Mouse (Mus musculus): ENCODE data around the gene Mylk. TPM values are rescaled to one million over a fixed set of nuclear protein-coding genes. Genes with fewer than 3 reads are reported as not detected.
A peak's percentile ranks its signal among the peaks of the same experiment; 100 is the strongest.
"Not testable (repeated sequence)": the region's sequence is repeated elsewhere in the genome, so short reads cannot be mapped to it uniquely, and the experiment has no call there.

Gene Mylk
- polyA plus RNA-seq (2012; ENCODE audit: insufficient read depth, insufficient read length, low replicate concordance, missing spikeins), result not detected in 2 replicates

GRCm38 (mm10) chr16:34745065-34745585 is at the start of gene Mylk:
Gene Mylk (plus strand): TSS chr16:34745210.
- peaks cover 9% of the 10 kb centered on the region; the same call in 1 of the 2 replicates for H3K4me1 ChIP-seq (ENCODE audit: control insufficient read depth, insufficient read depth, low read length)
- 2% methylated on average over 47 of the region's 48 CpGs for WGBS

DNA sequence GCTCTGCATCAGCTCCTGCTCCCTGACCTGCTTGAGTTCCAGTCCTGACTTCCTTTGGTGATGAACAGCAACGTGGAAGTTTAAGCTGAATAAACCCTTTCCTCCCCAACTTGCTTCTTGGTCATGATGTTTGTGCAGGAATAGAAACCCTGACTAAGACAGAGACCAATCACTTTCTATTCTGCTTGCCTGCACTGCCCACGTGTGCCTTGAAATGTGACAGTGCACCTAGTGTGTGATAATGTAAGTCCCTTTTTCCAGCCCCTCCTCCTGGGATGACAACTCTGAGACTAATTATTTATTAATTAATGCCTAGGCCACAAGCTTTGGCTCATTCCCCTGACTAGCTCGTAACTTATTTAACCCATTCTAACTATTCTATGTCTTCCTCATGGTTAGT is 46.3 kb upstream of the Mylk start:
- H3K4me1 ChIP-seq (ENCODE audit: control insufficient read depth, insufficient read depth, low read length); H3K4me3 ChIP-seq (ENCODE audit: insufficient read depth, low read depth, low read length): not testable (repeated sequence)
- 75% methylated on average over 3 of the region's 3 CpGs for WGBS

More at GRCm38 (mm10) chr16:34745065-34745585, at the start of gene Mylk:
- TF ChIP-seq POLR2A (IDR thresholded peaks at IDR 0.05; ENCODE audit: insufficient read depth, low read depth, low read length), result 0 out of 2 replicates have a peak, but pooled peaks have one; percentile 25
- TF ChIP-seq CTCF (IDR thresholded peaks at IDR 0.05; ENCODE audit: insufficient read depth, low read depth, low read length), result no peak
- Histone ChIP-seq H3K27ac (ENCODE audit: insufficient read depth, low read depth, low read length) (no peak within 1 kb of the TSS), H3K4me3 (ENCODE audit: insufficient read depth, low read depth, low read length) (peak within 1 kb of the TSS; percentile 51)

DNA sequence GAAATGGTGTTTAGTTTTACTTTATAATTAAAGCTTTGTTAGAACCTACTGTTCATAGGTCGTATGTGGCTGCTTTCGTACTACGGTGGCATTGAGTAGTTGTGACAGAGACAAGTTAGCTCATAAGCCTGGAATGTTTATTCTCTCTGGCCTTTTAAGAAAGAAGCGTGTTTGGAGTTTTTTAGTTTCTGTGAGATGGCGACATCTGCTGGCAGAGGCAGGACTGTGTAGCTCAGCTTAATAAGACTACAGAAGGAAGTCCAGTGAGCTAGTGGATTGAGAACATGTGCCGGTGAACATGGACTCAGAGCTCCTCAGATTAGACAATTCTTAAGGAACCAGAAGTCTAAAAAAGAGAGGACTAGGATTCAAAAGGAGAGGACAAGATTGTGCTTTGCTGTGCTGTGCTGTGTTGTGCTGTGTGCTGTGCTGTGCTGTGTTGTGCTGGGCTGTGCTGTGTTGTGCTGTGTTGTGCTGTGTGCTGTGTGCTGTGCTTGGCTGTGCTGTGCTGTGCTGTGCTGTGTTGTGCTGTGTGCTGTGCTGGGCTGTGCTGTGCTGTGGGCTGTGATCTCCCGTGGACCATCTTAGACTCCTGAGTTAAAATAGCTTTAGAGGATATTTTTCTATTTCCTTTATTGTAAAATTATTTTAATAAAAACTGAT is 44.7 kb upstream of the Mylk start:
- H3K4me3 ChIP-seq (ENCODE audit: insufficient read depth, low read depth, low read length), result no peak overlapping the region
- H3K27ac ChIP-seq (ENCODE audit: insufficient read depth, low read depth, low read length), result no peak overlapping the region
- 15% methylated on average over 7 of the region's 7 CpGs for WGBS
- no peaks in the 10 kb centered on the region for H3K4me1 ChIP-seq (ENCODE audit: control insufficient read depth, insufficient read depth, low read length)
- TF ChIP-seq POLR2A (IDR thresholded peaks at IDR 0.05; ENCODE audit: insufficient read depth, low read depth, low read length) (no peak), CTCF (IDR thresholded peaks at IDR 0.05; ENCODE audit: insufficient read depth, low read depth, low read length) (no peak)

More for the DNA sequence above, 46.3 kb upstream of the Mylk start:
- not testable (repeated sequence) for H3K27ac ChIP-seq (ENCODE audit: insufficient read depth, low read depth, low read length)

GRCm38 (mm10) chr16:34700828-34701216 is 44.2 kb upstream of the Mylk start:
- whole genome bisulfite sequencing, result 80% methylated on average over 6 of the region's 6 CpGs
- Histone ChIP-seq H3K27ac (ENCODE audit: insufficient read depth, low read depth, low read length) (no peak overlapping the region), H3K4me3 (ENCODE audit: insufficient read depth, low read depth, low read length) (no peak overlapping the region), H3K4me1 (ENCODE audit: control insufficient read depth, insufficient read depth, low read length) (no peaks in the 10 kb centered on the region)
- TF ChIP-seq POLR2A (IDR thresholded peaks at IDR 0.05; ENCODE audit: insufficient read depth, low read depth, low read length), result no peak
- no peak for TF ChIP-seq CTCF (IDR thresholded peaks at IDR 0.05; ENCODE audit: insufficient read depth, low read depth, low read length)

- H3K4me1 ChIP-seq (ENCODE audit: control insufficient read depth, insufficient read depth, low read length), result peaks cover 3% of the 10 kb centered on the region; the same call in 1 of the 2 replicates
- no peak overlapping the region for H3K4me3 ChIP-seq (ENCODE audit: insufficient read depth, low read depth, low read length)
- no peak for TF ChIP-seq CTCF (IDR thresholded peaks at IDR 0.05; ENCODE audit: insufficient read depth, low read depth, low read length)
- TF ChIP-seq POLR2A (IDR thresholded peaks at IDR 0.05; ENCODE audit: insufficient read depth, low read depth, low read length), result no peak
- WGBS, result 51% methylated on average over 2 of the region's 2 CpGs
- no peak overlapping the region for H3K27ac ChIP-seq (ENCODE audit: insufficient read depth, low read depth, low read length)
These were observed 39.0 kb upstream of the Mylk start for GRCm38 (mm10) chr16:34706019-34706418.

DNA sequence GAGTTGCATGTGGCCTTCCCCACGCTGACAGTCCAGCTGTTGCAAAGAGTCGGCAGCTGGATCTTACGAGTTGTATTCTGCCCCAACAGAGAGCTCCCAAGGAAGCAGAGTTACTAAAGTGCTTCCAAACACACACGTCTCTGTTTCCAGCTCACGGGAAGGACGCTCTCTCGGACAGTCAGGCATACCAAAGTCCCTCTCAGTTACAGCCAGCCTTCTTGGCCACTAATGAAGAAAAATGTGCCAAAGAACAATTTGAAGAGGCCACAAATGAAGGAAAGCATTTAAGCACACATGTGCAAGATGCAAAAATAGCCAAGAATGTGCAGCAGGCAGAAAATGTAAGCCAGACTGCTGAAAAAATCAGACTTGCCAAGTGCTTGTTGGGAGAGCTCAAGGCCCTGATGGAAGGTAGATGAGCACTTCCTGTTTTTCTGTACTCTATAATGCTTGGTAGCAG is 38.5 kb upstream of the Mylk start:
- no peak for TF ChIP-seq CTCF (IDR thresholded peaks at IDR 0.05; ENCODE audit: insufficient read depth, low read depth, low read length)
- no peak for TF ChIP-seq POLR2A (IDR thresholded peaks at IDR 0.05; ENCODE audit: insufficient read depth, low read depth, low read length)
- H3K27ac ChIP-seq (ENCODE audit: insufficient read depth, low read depth, low read length), result no peak overlapping the region
- peaks cover 3% of the 10 kb centered on the region; the same call in 1 of the 2 replicates for H3K4me1 ChIP-seq (ENCODE audit: control insufficient read depth, insufficient read depth, low read length)
- no peak overlapping the region for H3K4me3 ChIP-seq (ENCODE audit: insufficient read depth, low read depth, low read length)
- 54% methylated on average over 7 of the region's 7 CpGs for WGBS

DNA sequence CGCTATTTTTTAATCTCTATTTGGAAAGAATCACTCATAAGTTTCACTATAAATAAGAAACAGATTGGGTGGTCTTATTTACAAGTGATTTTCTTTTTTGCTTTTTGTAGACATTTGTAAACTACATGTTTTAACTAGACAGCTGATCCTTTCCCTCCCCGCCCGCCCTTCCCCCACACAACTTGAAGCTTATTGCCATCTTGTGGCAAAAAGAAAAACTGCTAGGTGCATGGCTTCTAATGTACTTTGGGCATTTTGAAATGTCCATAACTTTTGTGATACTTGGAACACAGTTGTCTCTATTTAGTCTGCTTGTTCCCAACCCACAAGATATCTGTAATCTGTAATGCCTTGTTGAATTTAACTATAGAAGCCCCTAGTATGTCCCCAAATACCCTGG is 33.5 kb upstream of the Mylk start:
- Histone ChIP-seq H3K4me1 (ENCODE audit: control insufficient read depth, insufficient read depth, low read length) (peaks cover under 1% of the 10 kb centered on the region; the same call in 1 of the 2 replicates), H3K27ac (ENCODE audit: insufficient read depth, low read depth, low read length) (no peak overlapping the region), H3K4me3 (ENCODE audit: insufficient read depth, low read depth, low read length) (no peak overlapping the region)
- 52% methylated on average over 3 of the region's 3 CpGs for WGBS
- no peak for TF ChIP-seq CTCF (IDR thresholded peaks at IDR 0.05; ENCODE audit: insufficient read depth, low read depth, low read length)
- TF ChIP-seq POLR2A (IDR thresholded peaks at IDR 0.05; ENCODE audit: insufficient read depth, low read depth, low read length), result no peak

DNA sequence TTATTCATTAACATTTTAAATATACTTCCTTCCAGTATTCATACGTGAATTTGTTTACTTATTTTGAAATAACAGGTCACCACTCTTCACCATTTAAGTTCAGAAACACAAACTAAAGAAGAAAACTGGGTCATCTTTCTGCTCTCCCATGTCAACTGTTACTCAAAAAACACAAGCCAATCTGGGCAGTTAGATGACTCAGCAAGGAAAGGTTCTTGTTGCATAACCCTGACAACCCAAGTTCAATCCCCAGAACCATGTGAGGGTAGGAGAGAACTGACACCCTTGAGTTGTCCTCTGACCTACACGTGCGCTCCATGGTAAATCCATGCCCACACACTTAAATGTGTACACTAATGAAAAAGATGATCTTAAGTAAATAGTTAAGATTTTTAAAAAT is 19.9 kb upstream of the Mylk start:
- H3K4me3 ChIP-seq (ENCODE audit: insufficient read depth, low read depth, low read length), result no peak overlapping the region
- WGBS, result 97% methylated on average over 3 of the region's 3 CpGs
- no peak for TF ChIP-seq CTCF (IDR thresholded peaks at IDR 0.05; ENCODE audit: insufficient read depth, low read depth, low read length)
- no peaks in the 10 kb centered on the region for H3K4me1 ChIP-seq (ENCODE audit: control insufficient read depth, insufficient read depth, low read length)
- H3K27ac ChIP-seq (ENCODE audit: insufficient read depth, low read depth, low read length), result no peak overlapping the region

DNA sequence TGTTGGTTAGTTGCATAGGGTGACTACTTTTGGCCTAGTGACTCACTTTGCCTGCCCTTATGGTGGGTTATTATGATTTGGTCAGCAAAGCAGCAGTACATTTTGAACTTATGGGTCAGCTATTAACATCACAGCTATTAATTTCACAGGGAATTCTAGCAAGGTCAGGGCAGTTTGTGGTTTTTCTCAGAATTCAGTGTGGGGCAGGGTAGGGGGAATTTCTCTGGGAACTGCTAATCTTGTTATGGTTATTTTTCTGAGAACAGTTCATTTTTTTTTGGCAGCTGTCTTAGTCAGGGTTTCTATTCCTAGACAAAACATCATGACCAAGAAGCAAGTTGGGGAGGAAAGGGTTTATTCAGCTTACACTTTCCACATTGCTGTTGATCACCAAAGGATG is 16.4 kb upstream of the Mylk start:
- H3K4me1 ChIP-seq (ENCODE audit: control insufficient read depth, insufficient read depth, low read length); H3K27ac ChIP-seq (ENCODE audit: insufficient read depth, low read depth, low read length); H3K4me3 ChIP-seq (ENCODE audit: insufficient read depth, low read depth, low read length): not testable (repeated sequence)
